Mouse (Mus musculus): ENCODE measurements at regions not wholly inside any gene's neighbourhood (a gene's known extent, or its start where the extent isn't known, plus 50 kb on each side); places are given as distances from the start of the nearest gene placed in this dataset.
"Not testable (repeated sequence)": the region's sequence is repeated elsewhere in the genome, so short reads cannot be mapped to it uniquely, and the experiment has no call there.

- DNase-seq (ENCODE audit: low read depth, low spot score): no peak
Measured at GRCm38 (mm10) chr10:20891426-20891825, 60.9 kb upstream of the Ahi1 start.

- no peak for DNase-seq (ENCODE audit: low read depth, low spot score)
Measured at GRCm38 (mm10) chr10:20883618-20884017, 68.7 kb upstream of the Ahi1 start.

GRCm38 (mm10) chr10:20882599-20882998 lies 69.7 kb upstream of the Ahi1 start:
- DNase-seq (ENCODE audit: low read depth, low spot score): no peak

GRCm38 (mm10) chr10:20880251-20880650 lies 72.1 kb upstream of the Ahi1 start:
- no peak for DNase-seq (ENCODE audit: low read depth, low spot score)

- no peak for DNase-seq (ENCODE audit: low read depth, low spot score)
Measured at GRCm38 (mm10) chr10:20879482-20879881, 72.9 kb upstream of the Ahi1 start.

- no peak for DNase-seq (ENCODE audit: low read depth, low spot score)
Measured at GRCm38 (mm10) chr10:20867076-20867475, 85.3 kb upstream of the Ahi1 start.

- no peak for DNase-seq (ENCODE audit: low read depth, low spot score)
Measured at GRCm38 (mm10) chr10:20865031-20865430, 87.3 kb upstream of the Ahi1 start.

GRCm38 (mm10) chr10:20857413-20857812 lies 94.9 kb upstream of the Ahi1 start:
- no peak for DNase-seq (ENCODE audit: low read depth, low spot score)

- no peak for DNase-seq (ENCODE audit: low read depth, low spot score)
Measured at GRCm38 (mm10) chr10:20854621-20855363, 97.6 kb upstream of the Ahi1 start.

GRCm38 (mm10) chr10:20847287-20847686 lies 105.1 kb upstream of the Ahi1 start:
- no peak for DNase-seq (ENCODE audit: low read depth, low spot score)

GRCm38 (mm10) chr10:20843277-20843676 lies 109.1 kb upstream of the Ahi1 start:
- no peak for DNase-seq (ENCODE audit: low read depth, low spot score)

- no peak for DNase-seq (ENCODE audit: low read depth, low spot score)
Measured at GRCm38 (mm10) chr10:20842131-20842530, 110.2 kb upstream of the Ahi1 start.

- no peak for DNase-seq (ENCODE audit: low read depth, low spot score)
Measured at GRCm38 (mm10) chr10:20841430-20842040, 110.8 kb upstream of the Ahi1 start.

- DNase-seq (ENCODE audit: low read depth, low spot score): no peak
Measured at GRCm38 (mm10) chr10:20838685-20839425, 113.5 kb upstream of the Ahi1 start.

- DNase-seq (ENCODE audit: low read depth, low spot score): not testable (repeated sequence)
Measured at GRCm38 (mm10) chr10:20836816-20837215, 111.9 kb upstream of the Pde7b start.

- DNase-seq (ENCODE audit: low read depth, low spot score): no peak
Measured at GRCm38 (mm10) chr10:20834806-20835575, 110.1 kb upstream of the Pde7b start.

- DNase-seq (ENCODE audit: low read depth, low spot score): no peak
Measured at GRCm38 (mm10) chr10:20828304-20828703, 103.4 kb upstream of the Pde7b start.

GRCm38 (mm10) chr10:20827473-20827872 lies 102.6 kb upstream of the Pde7b start:
- DNase-seq (ENCODE audit: low read depth, low spot score): no peak

- DNase-seq (ENCODE audit: low read depth, low spot score): no peak
Measured at GRCm38 (mm10) chr10:20818548-20818947, 93.7 kb upstream of the Pde7b start.

GRCm38 (mm10) chr10:20799792-20800191 lies 74.9 kb upstream of the Pde7b start:
- no peak for DNase-seq (ENCODE audit: low read depth, low spot score)

- no peak for DNase-seq (ENCODE audit: low read depth, low spot score)
Measured at GRCm38 (mm10) chr10:20798400-20798799, 73.5 kb upstream of the Pde7b start.

GRCm38 (mm10) chr10:20793956-20794355 lies 69.1 kb upstream of the Pde7b start:
- DNase-seq (ENCODE audit: low read depth, low spot score): no peak
